Mouse (Mus musculus) heart, postnatal 0 days (tissue): ENCODE measurements at regions not wholly inside any gene's neighbourhood (a gene's known extent, or its start where the extent isn't known, plus 50 kb on each side); places are given as distances from the start of the nearest gene placed in this dataset.

Experiments used
- CTCF ChIP-seq: IDR thresholded peaks from 2 replicates; pipeline ENCODE4 v1.5.1; 2016; ENCODE audit warnings: antibody characterized with exemption, control low read depth, low read depth
- EP300 ChIP-seq: IDR thresholded peaks from 2 replicates; pipeline ENCODE4 v1.6.1; 2016; ENCODE audit warnings: antibody characterized with exemption, low read depth

- no peak for TF ChIP-seq CTCF
- no peak for TF ChIP-seq EP300
Observed at GRCm38 (mm10) chr9:11103448-11103847, 198.9 kb upstream of the Cntn5 start.
